Mouse (Mus musculus) liver, adult 2 months (tissue): ENCODE data around the gene Mfng. TPM values are rescaled to one million over a fixed set of nuclear protein-coding genes. Genes with fewer than 3 reads are reported as not detected.

ENCODE experiments used
- DNase-seq: peaks from one replicate; pipeline ENCODE4 v3.0.0-alpha.2; 2011; ENCODE audit warnings: low read depth, low spot score; ENCODE audit errors: extremely low read depth
- H3K27ac ChIP-seq: fragments of 200-500 bp; replicated peaks from 2 replicates; pipeline ENCODE4 v1.5.1; 2012; ENCODE audit warnings: low read depth, mild to moderate bottlenecking, control low read depth, inconsistent platforms, low read length; ENCODE audit not compliant: insufficient read depth
- H3K27me3 ChIP-seq: fragments of 200-500 bp; 2 replicates; pipeline ENCODE4 v1.6.1; 2012; ENCODE audit warnings: mild to moderate bottlenecking, moderate library complexity, low read length, inconsistent platforms; ENCODE audit not compliant: control insufficient read depth, insufficient read depth
- H3K36me3 ChIP-seq: fragments of 200-500 bp; 2 replicates; pipeline ENCODE4 v1.6.1; 2012; ENCODE audit warnings: low read length, inconsistent platforms; ENCODE audit not compliant: control insufficient read depth, insufficient read depth
- H3K4me1 ChIP-seq: fragments of 200-500 bp; 2 replicates; pipeline ENCODE4 v1.6.1; 2011; ENCODE audit warnings: low read length; ENCODE audit not compliant: control insufficient read depth, insufficient read depth
- H3K4me3 ChIP-seq: fragments of 200-500 bp; 2 replicates; pipeline ENCODE4 v1.5.1; 2011; ENCODE audit warnings: low read depth, mild to moderate bottlenecking, control low read depth, low read length, moderate library complexity; ENCODE audit not compliant: insufficient read depth
- H3K79me2 ChIP-seq: fragments of 200-500 bp; 2 replicates; pipeline ENCODE4 v1.6.1; 2012; ENCODE audit warnings: inconsistent platforms, mild to moderate bottlenecking, low read length, moderate library complexity; ENCODE audit not compliant: control insufficient read depth, insufficient read depth
- H3K9ac ChIP-seq: fragments of 200-500 bp; 2 replicates; pipeline ENCODE4 v1.6.1; 2012; ENCODE audit warnings: low read depth, mild to moderate bottlenecking, control low read depth, inconsistent platforms, low read length
- CTCF ChIP-seq: fragments of 200-500 bp; IDR thresholded peaks from 2 replicates; pipeline ENCODE4 v1.5.1; 2011; ENCODE audit warnings: low read depth, low read length, control low read depth
- POLR2A ChIP-seq: fragments of 200-500 bp; IDR thresholded peaks from 2 replicates; pipeline ENCODE4 v1.6.1; 2011; ENCODE audit warnings: low read length, control low read depth; ENCODE audit not compliant: insufficient read depth; ENCODE audit errors: extremely low read depth
- WGBS: fragments of 180-500 bp; shearing (Covaris S2); methylation state at CpG from one replicate; pipeline ENCODE4 v1.1.7; 2018; 5-methylcytosine and 5-hydroxymethylcytosine counted together
- polyA plus RNA-seq: library from polyadenylated mRNA; depleted of rRNA; stranded (reverse); fragments of >200 nt; gene quantifications from 2 replicates; pipeline ENCODE4 v1.2.3, GENCODE M21; 2012
- total RNA-seq: library from RNA; depleted of rRNA; stranded (reverse); fragments of >200 nt; gene quantifications from 2 replicates; pipeline ENCODE4 v1.2.3, GENCODE M21; 2014

Gene Mfng
- total and polyA plus RNA-seq, 2 experiments = 0.74 to 2.3 TPM

DNA sequence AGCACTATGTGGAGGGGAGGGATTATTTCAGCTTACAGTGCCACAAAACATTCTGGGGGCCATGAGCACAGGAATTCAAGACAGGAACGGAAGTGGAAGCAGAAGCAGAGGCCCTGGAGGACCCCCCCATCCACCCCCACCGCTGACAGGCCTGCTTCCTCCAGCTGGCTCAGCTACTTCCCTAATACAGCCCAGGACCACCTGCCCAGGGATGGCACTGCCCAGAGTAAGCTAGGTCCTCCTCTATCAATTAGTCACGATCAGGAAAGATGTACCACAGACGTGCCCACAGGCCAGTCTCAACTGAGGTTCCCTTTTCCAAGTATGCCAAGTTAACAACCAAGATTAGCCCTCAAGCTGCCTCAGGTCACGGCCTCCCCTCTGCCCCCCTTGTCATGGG lies 19.1 kb downstream of the Mfng start:
- no peak overlapping the region for H3K27ac ChIP-seq
- no peaks in the 10 kb centered on the region for H3K27me3 ChIP-seq
- no peaks in the 10 kb centered on the region for H3K79me2 ChIP-seq
- 73% methylated on average over 5 of the region's 5 CpGs for WGBS
- TF ChIP-seq POLR2A (no peak), CTCF (no peak)
- DNase-seq = no peak
- H3K9ac ChIP-seq = no peak overlapping the region
- no peaks in the 10 kb centered on the region for H3K36me3 ChIP-seq
- H3K4me3 ChIP-seq = no peak overlapping the region
- 0 out of 2 replicates have a peak, but pooled peaks cover 2% of the 10 kb centered on the region for H3K4me1 ChIP-seq

DNA sequence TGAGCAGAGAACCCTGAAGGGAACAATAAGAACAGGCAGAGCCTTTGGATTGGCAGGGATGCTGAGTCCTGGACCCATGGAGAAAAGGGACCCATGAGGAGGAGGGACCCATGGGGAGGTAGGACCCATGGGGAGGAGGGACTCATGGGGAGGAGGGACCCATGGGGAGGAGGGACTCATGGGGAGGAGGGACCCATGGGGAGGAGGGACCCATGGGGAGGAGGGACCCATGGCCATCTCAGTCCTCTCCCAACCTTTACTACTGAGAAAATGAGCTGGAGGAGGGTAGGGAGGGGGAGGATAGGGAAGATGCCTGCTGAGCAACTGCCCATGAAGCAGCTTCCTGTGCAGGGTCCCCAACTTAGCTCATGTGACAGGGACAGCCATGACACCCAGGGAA lies 20.3 kb downstream of the Mfng start:
- no peak overlapping the region for H3K4me3 ChIP-seq
- H3K79me2 ChIP-seq = no peaks in the 10 kb centered on the region
- DNase-seq = no peak

DNA sequence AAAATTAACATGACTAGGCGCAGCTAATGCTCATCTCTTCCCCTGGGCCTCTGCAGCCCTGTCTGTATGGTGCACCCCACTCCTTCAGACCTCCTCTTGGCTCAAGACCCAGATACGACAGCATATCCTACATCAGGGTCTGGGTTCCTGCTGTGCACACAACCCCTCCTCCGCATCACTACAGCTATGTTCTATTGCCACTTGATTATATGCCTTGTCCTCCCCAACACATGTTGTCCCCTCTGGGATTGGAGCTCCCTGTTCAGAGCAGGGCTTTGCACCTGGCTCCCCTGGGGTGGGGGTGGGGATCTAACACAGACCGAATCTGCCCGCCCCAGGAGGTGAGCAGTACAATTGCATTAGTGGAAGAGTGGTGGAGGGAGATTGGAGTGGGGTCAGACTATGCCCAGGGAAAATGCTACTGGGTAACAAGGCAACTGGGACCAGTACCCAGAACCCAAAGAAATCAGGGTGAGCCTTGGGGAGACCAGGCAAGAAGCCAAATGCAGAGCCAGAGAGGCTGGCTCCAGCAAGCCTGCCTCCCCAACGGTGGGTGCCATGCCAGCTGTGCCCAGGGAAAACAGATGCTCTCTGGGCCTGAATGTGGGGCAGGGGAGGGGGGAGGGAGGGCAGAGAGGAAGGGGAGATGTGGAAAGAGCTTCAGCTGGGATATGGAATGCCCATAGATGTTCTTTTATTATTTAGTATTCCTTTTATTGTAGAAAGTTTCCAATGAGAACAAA lies 22.5 kb downstream of the Mfng start:
- Histone ChIP-seq H3K36me3 (no peaks in the 10 kb centered on the region), H3K79me2 (no peaks in the 10 kb centered on the region), H3K4me3 (no peak overlapping the region), H3K27ac (no peak overlapping the region), H3K27me3 (no peaks in the 10 kb centered on the region), H3K4me1 (no peaks in the 10 kb centered on the region), H3K9ac (no peak overlapping the region)
- TF ChIP-seq POLR2A (no peak), CTCF (no peak)
- no peak for DNase-seq
- WGBS = 70% methylated on average over 6 of the region's 6 CpGs

More for the DNA sequence above, 20.3 kb downstream of the Mfng start:
- Histone ChIP-seq H3K27ac (no peak overlapping the region), H3K4me1 (0 out of 2 replicates have a peak, but pooled peaks cover 2% of the 10 kb centered on the region), H3K9ac (no peak overlapping the region), H3K36me3 (no peaks in the 10 kb centered on the region), H3K27me3 (no peaks in the 10 kb centered on the region)
- TF ChIP-seq POLR2A (no peak), CTCF (no peak)

DNA sequence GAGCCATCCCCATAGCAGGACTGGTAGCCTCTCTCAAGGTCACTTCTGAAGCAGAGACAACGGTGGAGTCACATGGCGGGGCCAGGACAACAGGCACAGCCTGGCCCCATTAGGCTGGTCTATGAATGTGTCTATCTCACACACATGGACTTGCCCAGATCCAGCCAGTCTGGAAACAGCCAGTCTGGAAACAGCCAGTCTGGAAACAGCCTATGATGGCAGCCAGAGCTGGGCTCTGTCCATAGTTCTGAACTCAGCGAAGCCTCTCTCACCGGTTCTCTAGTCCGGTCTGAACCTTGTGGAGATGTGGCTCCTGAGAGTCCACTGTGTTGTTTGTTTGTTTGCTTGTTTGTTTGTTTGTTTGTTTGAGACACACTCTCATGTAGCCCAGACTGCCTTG lies 23.4 kb downstream of the Mfng start:
- 46% methylated on average over 5 of the region's 5 CpGs for WGBS
- Histone ChIP-seq H3K9ac (no peak overlapping the region), H3K36me3 (no peaks in the 10 kb centered on the region), H3K4me1 (no peaks in the 10 kb centered on the region), H3K27ac (no peak overlapping the region), H3K27me3 (no peaks in the 10 kb centered on the region), H3K4me3 (no peak overlapping the region), H3K79me2 (no peaks in the 10 kb centered on the region)
- DNase-seq = no peak
- no peak for TF ChIP-seq CTCF
- TF ChIP-seq POLR2A = no peak

DNA sequence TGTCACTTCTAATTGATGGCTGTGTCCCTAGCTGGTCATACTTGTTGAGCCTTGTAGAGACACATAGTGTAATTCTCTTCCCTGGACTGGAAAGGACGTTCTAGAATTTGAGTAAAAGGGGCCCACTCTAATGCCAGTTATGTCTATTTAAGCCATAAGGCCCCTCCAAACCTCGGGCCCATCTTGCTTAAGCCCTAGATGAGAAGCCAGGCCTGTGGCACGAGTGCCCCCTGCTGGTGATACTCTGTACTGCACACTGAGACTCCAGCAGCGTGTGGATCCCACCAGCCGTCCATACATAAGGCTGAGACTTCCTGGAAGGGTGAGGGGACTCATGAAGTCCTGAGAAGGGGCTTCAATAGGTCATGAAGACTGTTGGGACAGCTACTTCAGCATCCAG lies 29.1 kb downstream of the Mfng start:
- Histone ChIP-seq H3K79me2 (no peaks in the 10 kb centered on the region), H3K4me1 (no peaks in the 10 kb centered on the region), H3K27me3 (no peaks in the 10 kb centered on the region), H3K9ac (no peak overlapping the region), H3K36me3 (no peaks in the 10 kb centered on the region), H3K27ac (no peak overlapping the region), H3K4me3 (no peak overlapping the region)
- peak; percentile 8 for DNase-seq
- WGBS = 9% methylated on average over 5 of the region's 5 CpGs
- no peak for TF ChIP-seq POLR2A
- peak; percentile 95 for TF ChIP-seq CTCF

DNA sequence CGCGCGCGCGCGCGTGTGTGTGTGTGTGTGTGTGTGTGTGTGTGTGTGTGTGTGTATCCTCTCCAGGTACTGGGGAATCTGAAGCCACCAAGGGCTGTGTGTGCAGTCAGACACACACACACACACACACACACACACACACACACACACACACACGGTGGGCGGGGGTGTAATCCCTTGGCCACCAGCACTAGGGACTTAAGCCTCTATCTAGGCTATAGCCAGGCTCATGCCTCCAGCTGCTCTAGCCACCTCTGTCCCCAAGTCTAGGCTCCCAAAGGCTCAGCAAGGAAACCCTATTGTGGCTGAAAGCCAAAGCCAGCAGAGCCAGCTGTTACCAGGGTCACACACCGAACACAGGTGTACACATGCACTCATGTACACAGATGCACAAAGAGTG lies 30.4 kb downstream of the Mfng start:
- Histone ChIP-seq H3K4me1 (no peaks in the 10 kb centered on the region), H3K9ac (no peak overlapping the region), H3K27ac (no peak overlapping the region), H3K79me2 (no peaks in the 10 kb centered on the region), H3K36me3 (no peaks in the 10 kb centered on the region), H3K4me3 (no peak overlapping the region), H3K27me3 (no peaks in the 10 kb centered on the region)
- 71% methylated on average over 10 of the region's 10 CpGs for WGBS
- TF ChIP-seq POLR2A (no peak), CTCF (no peak)
- no peak for DNase-seq
